Mouse (Mus musculus): ENCODE results near the gene Gls2. TPM values are rescaled to one million over a fixed set of nuclear protein-coding genes. Genes with fewer than 3 reads are reported as not detected.
A peak's percentile ranks its signal among the peaks of the same experiment; 100 is the strongest.
"Not testable (repeated sequence)": the region's sequence is repeated elsewhere in the genome, so short reads cannot be mapped to it uniquely, and the experiment has no call there.

Gls2 gene
- polyA plus RNA-seq, 1 experiment from 2014 or later = 0.93 TPM

DNA sequence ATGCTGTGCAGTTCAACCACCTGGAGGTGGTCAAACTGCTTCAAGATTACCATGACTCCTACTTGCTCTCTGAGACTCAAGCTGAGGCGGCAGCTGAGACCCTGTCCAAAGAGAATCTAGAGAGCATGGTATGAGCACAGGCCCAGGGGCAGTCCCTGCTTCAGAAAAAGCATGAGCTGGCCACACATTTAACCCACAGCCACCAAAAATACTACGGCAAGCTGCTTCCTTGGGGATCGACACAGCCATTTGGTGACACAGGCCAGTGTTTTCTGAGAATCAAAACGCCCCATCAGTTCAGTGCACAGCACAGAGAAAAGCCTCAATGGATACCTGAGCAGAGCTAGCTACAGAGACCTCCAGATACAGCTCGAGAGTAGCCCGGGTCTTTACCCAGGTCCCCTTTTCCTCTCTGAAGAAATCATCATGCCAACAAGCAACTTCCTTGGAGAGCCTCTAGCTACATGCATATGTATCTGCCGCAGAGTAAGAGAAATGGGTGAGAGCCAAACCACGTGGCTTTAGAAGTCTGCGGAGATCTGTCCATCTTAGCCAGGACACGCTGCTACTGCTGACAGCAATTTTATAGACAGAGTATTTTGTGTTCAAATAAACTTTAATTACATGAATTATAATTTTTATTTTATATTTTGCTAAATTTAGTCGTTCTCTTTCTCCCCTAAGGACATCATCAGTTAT lies 15.2 kb downstream of the Gls2 start:
- Histone ChIP-seq H3K4me3 (no peak overlapping the region), H3K36me3 (peaks cover 15% of the 10 kb centered on the region), H3K27ac (no peak overlapping the region), H3K4me1 (replicated peaks) (peaks cover 21% of the 10 kb centered on the region), H3K9me3 (no peaks in the 10 kb centered on the region), H3K27me3 (ENCODE audit: insufficient read depth, poor library complexity, severe bottlenecking) (peaks cover 14% of the 10 kb centered on the region)
- 94% methylated on average over 11 of the region's 11 CpGs for WGBS
- no peak for DNase-seq (ENCODE audit: low spot score)

DNA sequence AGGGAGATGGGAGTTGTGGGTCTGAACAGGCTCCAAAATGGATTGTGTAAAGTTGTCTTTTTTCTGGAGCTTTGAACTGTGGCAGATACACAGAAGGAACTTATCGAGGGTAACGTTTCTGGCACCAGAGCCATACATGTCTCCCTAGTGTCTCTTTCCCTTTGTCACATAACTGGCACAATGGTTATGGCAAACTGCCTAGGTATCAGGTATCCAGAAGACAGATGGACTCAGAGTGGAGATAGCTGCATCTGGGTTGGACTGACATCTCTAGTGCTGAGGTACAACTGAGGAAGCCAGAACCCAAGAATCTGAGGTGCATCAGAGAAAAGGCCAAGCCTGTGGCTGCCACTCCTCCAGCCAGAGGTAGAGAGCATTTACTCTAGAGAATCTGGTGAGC lies 15.9 kb downstream of the Gls2 start:
- Histone ChIP-seq H3K27me3 (ENCODE audit: insufficient read depth, poor library complexity, severe bottlenecking) (peaks cover 16% of the 10 kb centered on the region), H3K9me3 (no peaks in the 10 kb centered on the region), H3K4me3 (peak overlapping the region; percentile 72), H3K27ac (no peak overlapping the region), H3K4me1 (replicated peaks) (peaks cover 21% of the 10 kb centered on the region), H3K36me3 (peaks cover 15% of the 10 kb centered on the region)
- no peak for DNase-seq (ENCODE audit: low spot score)
- WGBS = 88% methylated on average over 2 of the region's 2 CpGs

DNA sequence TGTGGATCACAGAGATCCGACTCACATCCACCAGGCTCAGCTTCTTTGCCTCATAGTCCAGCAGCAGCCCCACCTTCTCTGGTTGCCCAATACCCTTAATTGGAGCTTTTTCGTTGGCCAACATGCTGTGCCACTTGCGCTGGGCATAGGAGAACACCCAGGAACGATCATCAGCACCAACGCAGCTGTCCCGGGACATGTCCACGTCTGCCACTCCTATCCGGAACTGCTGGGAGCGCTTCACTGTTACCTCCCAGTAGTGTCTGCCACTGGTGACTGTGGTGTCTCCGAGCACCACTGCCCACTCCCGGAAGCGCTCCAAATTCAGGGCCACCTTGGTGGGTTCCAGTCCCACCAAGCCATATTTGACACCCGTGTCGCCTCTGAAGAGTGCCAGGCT lies 16.7 kb downstream of the Gls2 start:
- peaks cover 16% of the 10 kb centered on the region for H3K27me3 ChIP-seq (ENCODE audit: insufficient read depth, poor library complexity, severe bottlenecking)
- H3K36me3 ChIP-seq = peaks cover 15% of the 10 kb centered on the region
- DNase-seq (ENCODE audit: low spot score) = no peak
- peak overlapping the region; percentile 85 for H3K27ac ChIP-seq
- peaks cover 21% of the 10 kb centered on the region for H3K4me1 ChIP-seq (replicated peaks)
- peak overlapping the region; percentile 72 for H3K4me3 ChIP-seq
- 38% methylated on average over 14 of the region's 14 CpGs for WGBS
- no peaks in the 10 kb centered on the region for H3K9me3 ChIP-seq

DNA sequence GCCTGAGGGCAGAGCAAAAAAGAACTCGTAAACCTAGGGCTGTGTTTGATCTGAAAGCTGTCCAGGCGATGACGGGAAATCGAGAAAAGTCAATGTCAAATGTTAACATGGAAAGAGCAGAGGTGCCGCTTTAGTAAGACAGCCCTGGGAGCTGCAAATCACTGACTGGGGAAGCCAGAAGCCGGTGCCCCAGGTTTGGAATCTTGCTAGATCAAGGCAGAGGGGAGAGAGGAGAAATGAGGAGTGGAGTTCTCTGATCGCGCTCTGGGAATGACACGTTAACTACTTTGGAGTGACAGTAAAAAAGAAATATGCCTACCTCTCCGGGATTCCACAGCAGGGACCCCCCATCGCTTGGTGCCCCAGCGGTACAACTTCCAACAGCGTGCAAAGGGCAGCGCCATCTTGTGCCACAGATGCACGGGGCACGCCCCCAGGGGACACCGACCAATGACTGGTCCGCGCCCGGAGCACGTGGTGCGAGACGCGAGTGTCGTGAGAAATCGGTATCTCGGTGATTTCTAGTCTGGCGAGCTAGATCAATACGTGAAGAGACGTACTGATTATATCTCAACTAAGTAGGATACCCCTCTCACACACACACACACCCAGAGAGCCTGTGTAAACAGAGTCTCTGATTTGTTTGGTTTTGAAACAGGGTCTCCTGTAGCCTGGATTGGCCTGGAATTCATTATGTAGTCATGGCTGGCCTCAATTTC lies 17.3 kb downstream of the Gls2 start, which contains the start of gene Spryd4:
Gene Spryd4, minus strand, starts transcription at position 418 of the 719 bp plus-strand sequence.
- peaks cover 11% of the 10 kb centered on the region for H3K36me3 ChIP-seq
- peak; percentile 93 for DNase-seq (ENCODE audit: low spot score)
- H3K9me3 ChIP-seq = no peaks in the 10 kb centered on the region
- peaks cover 16% of the 10 kb centered on the region for H3K27me3 ChIP-seq (ENCODE audit: insufficient read depth, poor library complexity, severe bottlenecking)
- under 1% methylated on average over 30 of the region's 30 CpGs for WGBS
- H3K4me3 ChIP-seq = peak within 1 kb of the TSS; percentile 72
- H3K4me1 ChIP-seq (replicated peaks) = peaks cover 21% of the 10 kb centered on the region
- H3K27ac ChIP-seq = peak within 1 kb of the TSS; percentile 85

DNA sequence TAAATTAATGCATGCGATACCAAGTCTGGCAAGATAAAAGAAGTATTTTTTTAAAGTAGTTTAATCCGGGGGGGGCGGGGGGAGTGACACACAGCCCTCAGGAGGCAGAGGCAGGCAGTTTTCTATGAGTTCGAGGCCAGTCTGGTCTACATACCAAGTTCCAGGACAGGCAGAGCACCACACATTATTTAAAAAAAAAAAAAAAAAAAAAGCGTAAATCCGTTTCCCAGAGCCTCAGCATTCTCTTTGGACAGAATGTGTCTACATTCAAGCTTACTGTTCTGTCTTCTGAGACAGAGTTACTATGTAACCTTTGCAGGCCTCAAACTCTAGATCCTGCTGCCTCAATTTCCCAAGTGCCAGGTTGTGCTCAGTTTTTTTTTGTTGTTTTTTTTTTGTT lies 17.9 kb downstream of the Gls2 start:
- DNase-seq (ENCODE audit: low spot score) = no peak

DNA sequence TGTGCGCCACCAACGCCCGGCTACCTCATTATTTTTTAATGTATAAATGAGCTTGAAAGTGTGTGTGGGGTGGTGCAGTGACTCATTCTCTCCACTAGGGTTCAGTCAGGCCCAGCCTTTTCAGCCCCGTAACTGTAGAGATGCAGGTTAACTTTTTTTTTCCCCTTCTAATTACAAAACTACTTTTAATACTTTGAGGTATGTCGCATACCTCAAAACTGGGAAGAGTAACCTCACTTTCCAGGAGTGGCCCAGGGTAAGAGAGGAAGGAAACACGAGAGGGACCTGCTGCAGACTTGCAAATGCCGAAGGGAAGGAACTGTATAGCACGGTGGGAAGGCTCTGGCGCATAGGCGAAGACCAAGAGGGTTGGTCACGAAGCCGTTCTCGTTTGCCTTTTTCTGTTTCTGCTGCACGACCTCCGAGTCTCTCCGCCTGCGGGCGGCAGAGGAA lies 18.6 kb downstream of the Gls2 start:
- Histone ChIP-seq H3K27ac (peak overlapping the region; percentile 41; the same call in 1 of the 2 replicates), H3K4me1 (replicated peaks) (peaks cover 21% of the 10 kb centered on the region), H3K4me3 (peak overlapping the region; percentile 48), H3K27me3 (ENCODE audit: insufficient read depth, poor library complexity, severe bottlenecking) (peaks cover 16% of the 10 kb centered on the region), H3K36me3 (peaks cover 5% of the 10 kb centered on the region), H3K9me3 (no peaks in the 10 kb centered on the region)
- 3% methylated on average over 18 of the region's 18 CpGs for WGBS
- DNase-seq (ENCODE audit: low spot score) = peak; percentile 65

More for the DNA sequence above, 17.9 kb downstream of the Gls2 start:
- Histone ChIP-seq H3K4me1 (replicated peaks) (peaks cover 21% of the 10 kb centered on the region), H3K9me3 (no peaks in the 10 kb centered on the region), H3K4me3 (peak overlapping the region; percentile 72), H3K36me3 (peaks cover 5% of the 10 kb centered on the region), H3K27ac (peak overlapping the region; percentile 85), H3K27me3 (ENCODE audit: insufficient read depth, poor library complexity, severe bottlenecking) (peaks cover 16% of the 10 kb centered on the region)
- WGBS = 54% methylated on average over 6 of the region's 6 CpGs

- H3K4me1 ChIP-seq (replicated peaks) = peaks cover 21% of the 10 kb centered on the region
Observed at GRCm38 (mm10) chr10:128214112-128214511, 19.9 kb downstream of the Gls2 start.

GRCm38 (mm10) chr10:128214981-128215380 lies 20.7 kb downstream of the Gls2 start:
- Histone ChIP-seq H3K36me3 (no peaks in the 10 kb centered on the region), H3K9me3 (no peaks in the 10 kb centered on the region), H3K27ac (no peak overlapping the region), H3K4me1 (replicated peaks) (peaks cover 20% of the 10 kb centered on the region), H3K4me3 (no peak overlapping the region), H3K27me3 (ENCODE audit: insufficient read depth, poor library complexity, severe bottlenecking) (peaks cover 16% of the 10 kb centered on the region)
- 83% methylated on average over 5 of the region's 5 CpGs for WGBS
- DNase-seq (ENCODE audit: low spot score) = no peak

More at GRCm38 (mm10) chr10:128214112-128214511, 19.9 kb downstream of the Gls2 start:
- not testable (repeated sequence) for H3K36me3 ChIP-seq; H3K9me3 ChIP-seq; H3K4me3 ChIP-seq; DNase-seq (ENCODE audit: low spot score); H3K27ac ChIP-seq
- peaks cover 16% of the 10 kb centered on the region for H3K27me3 ChIP-seq (ENCODE audit: insufficient read depth, poor library complexity, severe bottlenecking)
- 90% methylated on average over 4 of the region's 4 CpGs for WGBS

DNA sequence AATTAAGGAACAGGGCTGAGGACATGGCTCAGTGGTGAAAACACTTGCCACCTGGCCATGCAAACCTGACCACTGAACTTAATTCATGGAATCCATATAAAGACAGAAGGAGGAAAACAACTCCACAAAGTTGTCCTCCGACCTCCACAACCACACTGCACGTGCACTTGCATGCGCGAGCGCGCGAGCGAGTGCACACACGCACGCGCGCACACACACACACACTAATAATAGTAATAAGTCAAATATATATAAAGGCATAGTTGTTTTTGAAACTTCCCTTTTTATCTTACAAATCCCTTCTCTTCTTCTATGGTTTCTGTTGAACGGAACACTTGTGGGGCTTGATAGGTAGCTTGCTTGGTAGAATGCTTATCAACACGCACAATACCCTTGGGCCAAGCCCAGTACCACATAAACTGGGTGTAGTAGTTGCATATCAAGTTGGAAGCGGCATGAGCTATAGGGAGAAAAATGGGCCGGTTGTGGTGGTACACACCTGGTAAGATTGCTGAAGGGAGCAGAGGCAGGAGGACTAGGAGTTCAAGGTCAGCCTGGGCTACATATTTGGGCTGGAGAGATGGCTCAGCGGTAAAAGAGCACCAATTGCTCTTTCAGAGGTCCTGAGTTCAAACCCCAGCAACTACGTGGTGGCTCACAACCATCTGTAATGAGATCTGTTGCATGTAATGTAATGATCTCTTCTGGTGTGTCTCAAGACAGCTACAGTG lies 24.3 kb downstream of the Gls2 start:
- H3K27ac ChIP-seq = no peak overlapping the region
- H3K9me3 ChIP-seq = no peaks in the 10 kb centered on the region
- whole genome bisulfite sequencing = 95% methylated on average over 18 of the region's 18 CpGs
- no peaks in the 10 kb centered on the region for H3K36me3 ChIP-seq
- no peak for DNase-seq (ENCODE audit: low spot score)
- peaks cover 4% of the 10 kb centered on the region for H3K4me1 ChIP-seq (replicated peaks)
- peaks cover 10% of the 10 kb centered on the region for H3K27me3 ChIP-seq (ENCODE audit: insufficient read depth, poor library complexity, severe bottlenecking)
- H3K4me3 ChIP-seq = no peak overlapping the region

DNA sequence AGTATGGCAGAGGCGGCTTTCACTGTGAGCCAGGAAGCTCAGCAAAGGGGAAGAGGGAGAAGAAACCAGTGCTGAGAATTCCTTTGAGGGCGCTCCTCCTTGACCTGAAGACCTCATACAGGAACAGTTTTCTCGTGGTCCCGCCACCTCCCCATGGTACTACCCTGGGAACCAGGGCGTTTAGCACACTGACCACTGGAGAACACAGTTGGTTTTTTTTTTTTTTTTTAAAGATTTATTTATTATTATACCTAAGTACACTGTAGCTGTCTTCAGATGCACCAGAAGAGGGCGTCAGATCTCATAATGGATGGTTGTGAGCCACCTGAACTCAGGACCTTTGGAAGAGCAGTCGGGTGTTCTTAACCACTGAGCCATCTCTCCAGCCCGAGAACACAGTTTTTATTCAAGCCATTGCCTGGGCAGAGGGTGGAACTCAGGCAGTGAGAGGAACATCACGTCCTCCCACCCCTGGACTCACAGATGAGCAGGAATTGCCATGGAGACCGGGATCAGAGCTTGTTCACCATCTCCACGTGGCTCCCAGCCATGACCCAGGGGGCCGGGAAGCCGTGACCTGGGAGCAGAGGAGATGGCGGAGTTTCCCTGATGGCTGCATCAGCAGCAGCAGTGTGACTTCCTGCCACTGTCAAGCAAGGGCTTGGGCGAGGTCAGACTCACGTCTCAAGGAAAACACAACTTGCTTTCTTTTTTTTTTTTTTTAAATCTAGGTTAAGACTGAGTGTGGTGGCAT lies 27.5 kb downstream of the Gls2 start:
- H3K36me3 ChIP-seq = no peaks in the 10 kb centered on the region
- 62% methylated on average over 16 of the region's 16 CpGs for WGBS
- no peak for DNase-seq (ENCODE audit: low spot score)
- H3K27ac ChIP-seq = no peak overlapping the region
- no peaks in the 10 kb centered on the region for H3K27me3 ChIP-seq (ENCODE audit: insufficient read depth, poor library complexity, severe bottlenecking)
- H3K4me3 ChIP-seq = no peak overlapping the region
- H3K9me3 ChIP-seq = no peaks in the 10 kb centered on the region
- peaks cover 24% of the 10 kb centered on the region for H3K4me1 ChIP-seq (replicated peaks)

DNA sequence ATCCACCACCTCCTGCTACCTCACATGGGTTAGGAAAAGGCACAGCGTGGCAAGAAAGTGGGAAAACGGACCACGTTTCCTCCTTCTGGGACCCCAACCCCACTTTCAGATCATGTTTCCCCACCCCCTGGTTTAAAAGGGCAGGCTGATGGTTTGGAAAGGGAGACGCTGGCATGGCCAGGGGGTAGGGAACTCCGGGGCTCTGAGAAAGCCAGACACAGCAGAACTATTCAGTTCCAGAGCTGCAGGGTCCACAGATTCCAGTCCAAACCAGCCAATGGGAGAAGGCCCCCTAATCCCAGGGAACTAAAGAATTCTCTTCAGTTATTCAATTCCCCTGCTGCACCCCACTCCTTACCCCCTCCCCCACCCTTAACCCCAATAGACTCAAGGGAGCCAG lies 30.8 kb downstream of the Gls2 start:
- H3K27ac ChIP-seq = no peak overlapping the region
- H3K4me1 ChIP-seq (replicated peaks) = peaks cover 24% of the 10 kb centered on the region
- no peaks in the 10 kb centered on the region for H3K36me3 ChIP-seq
- peak overlapping the region; percentile 1; the same call in 1 of the 2 replicates for H3K4me3 ChIP-seq
- no peak for DNase-seq (ENCODE audit: low spot score)
- H3K9me3 ChIP-seq = no peaks in the 10 kb centered on the region
- 52% methylated on average over 5 of the region's 5 CpGs for WGBS
- no peaks in the 10 kb centered on the region for H3K27me3 ChIP-seq (ENCODE audit: insufficient read depth, poor library complexity, severe bottlenecking)

GRCm38 (mm10) chr10:128225538-128225937 lies 31.3 kb downstream of the Gls2 start, which contains the start of gene Mip:
Gene Mip (plus strand): TSS chr10:128225838.
- Histone ChIP-seq H3K27me3 (ENCODE audit: insufficient read depth, poor library complexity, severe bottlenecking) (no peaks in the 10 kb centered on the region), H3K27ac (no peak within 1 kb of the TSS), H3K4me3 (peak within 1 kb of the TSS; percentile 1; the same call in 1 of the 2 replicates), H3K9me3 (no peaks in the 10 kb centered on the region), H3K4me1 (replicated peaks) (peaks cover 24% of the 10 kb centered on the region), H3K36me3 (no peaks in the 10 kb centered on the region)
- WGBS = 49% methylated on average over 4 of the region's 4 CpGs
- no peak for DNase-seq (ENCODE audit: low spot score)
